Mouse (Mus musculus): Measurements from ENCODE around the gene C530008M17Rik.

The C530008M17Rik gene

GRCm38 (mm10) chr5:76773492-76774158 lies 117.3 kb downstream of the C530008M17Rik start:
- in situ Hi-C loops (cut with MboI): no loop called here

GRCm38 (mm10) chr5:76779094-76779615 lies 122.8 kb downstream of the C530008M17Rik start:
- in situ Hi-C loops (cut with MboI): no loop called here

- in situ Hi-C loops (cut with MboI): no loop called here
These were observed 125.6 kb downstream of the C530008M17Rik start for GRCm38 (mm10) chr5:76781943-76782342.

GRCm38 (mm10) chr5:76782414-76783103 lies 126.2 kb downstream of the C530008M17Rik start:
- in situ Hi-C loops (cut with MboI): no loop called here

GRCm38 (mm10) chr5:76783104-76783441 lies 126.8 kb downstream of the C530008M17Rik start:
- in situ Hi-C loops (cut with MboI): no loop called here

- in situ Hi-C loops (cut with MboI): no loop called here
These were observed 127.9 kb downstream of the C530008M17Rik start for GRCm38 (mm10) chr5:76784151-76784723.

GRCm38 (mm10) chr5:76785013-76785412 lies 128.7 kb downstream of the C530008M17Rik start:
- in situ Hi-C loops (cut with MboI): no loop called here

- in situ Hi-C loops (cut with MboI): no loop called here
These were observed 133.6 kb downstream of the C530008M17Rik start for GRCm38 (mm10) chr5:76789881-76790280.

- in situ Hi-C loops (cut with MboI): no loop called here
These were observed 135.0 kb downstream of the C530008M17Rik start for GRCm38 (mm10) chr5:76791280-76791679.

- in situ Hi-C loops (cut with MboI): no loop called here
These were observed 136.4 kb downstream of the C530008M17Rik start for GRCm38 (mm10) chr5:76792720-76793119.

- in situ Hi-C loops (cut with MboI): no loop called here
These were observed 141.7 kb downstream of the C530008M17Rik start for GRCm38 (mm10) chr5:76798043-76798442.

GRCm38 (mm10) chr5:76799471-76799870 lies 143.2 kb downstream of the C530008M17Rik start:
- in situ Hi-C loops (cut with MboI): no loop called here

GRCm38 (mm10) chr5:76809031-76809430 lies 152.7 kb downstream of the C530008M17Rik start:
- in situ Hi-C loops (cut with MboI): no loop called here

GRCm38 (mm10) chr5:76815035-76815434 lies 158.7 kb downstream of the C530008M17Rik start:
- in situ Hi-C loops (cut with MboI): no loop called here

- in situ Hi-C loops (cut with MboI): no loop called here
These were observed 159.6 kb downstream of the C530008M17Rik start for GRCm38 (mm10) chr5:76815786-76816455.

- in situ Hi-C loops (cut with MboI): no loop called here
These were observed 160.4 kb downstream of the C530008M17Rik start for GRCm38 (mm10) chr5:76816748-76817147.

- in situ Hi-C loops (cut with MboI): no loop called here
These were observed 161.4 kb downstream of the C530008M17Rik start for GRCm38 (mm10) chr5:76817678-76818077.

GRCm38 (mm10) chr5:76818807-76819206 lies 162.5 kb downstream of the C530008M17Rik start:
- in situ Hi-C loops (cut with MboI): no loop called here

GRCm38 (mm10) chr5:76822097-76822496 lies 165.8 kb downstream of the C530008M17Rik start:
- in situ Hi-C loops (cut with MboI): no loop called here

GRCm38 (mm10) chr5:76828527-76829240 lies 172.4 kb downstream of the C530008M17Rik start:
- in situ Hi-C loops (cut with MboI): no loop called here

GRCm38 (mm10) chr5:76832529-76833210 lies 176.4 kb downstream of the C530008M17Rik start:
- in situ Hi-C loops (cut with MboI): no loop called here

All from mature B cell (primary cell).